Mouse (Mus musculus) subcutaneous adipose tissue, adult 2 months (tissue): ENCODE results near the gene Aspa. TPM values are rescaled to one million over a fixed set of nuclear protein-coding genes. Genes with fewer than 3 reads are reported as not detected.

Experiments used
- polyA plus RNA-seq: library from polyadenylated mRNA; depleted of rRNA; stranded (reverse); fragments of >200 nt; gene quantifications from 2 replicates; pipeline ENCODE4 v1.2.3, GENCODE M21; 2012; ENCODE audit warnings: low replicate concordance; rRNA removed

The Aspa gene
- 11.1 and 23.5 TPM in 2 replicates for polyA plus RNA-seq

DNA sequence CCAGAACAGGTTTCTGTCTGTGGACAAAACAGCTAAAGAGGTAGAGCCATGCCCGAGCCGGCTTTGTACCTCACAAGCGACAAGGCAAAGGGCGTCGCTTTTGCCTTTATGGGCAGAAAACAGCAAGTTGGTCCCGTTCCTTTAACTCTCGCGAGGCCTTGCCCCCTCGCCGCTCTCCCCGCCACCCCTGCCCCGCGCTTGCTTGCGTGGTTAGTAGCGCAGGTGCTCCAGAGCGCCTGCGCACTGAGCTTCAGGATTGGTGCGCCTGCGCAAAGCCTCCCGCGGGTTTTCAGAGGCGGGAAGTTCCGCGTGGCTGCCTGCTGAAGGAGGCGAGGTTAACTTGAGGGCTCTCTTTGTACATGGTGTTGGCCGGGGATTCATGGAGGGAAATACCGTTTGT is at the start of gene Aspa, which contains the start of the genes Gm49340 and Spata22:
Gene Aspa (minus strand): TSS at position 155 of the 400 bp plus-strand sequence.
Gene Gm49340 (plus strand): TSS at position 300 of the 400 bp plus-strand sequence.
Gene Spata22 (plus strand): TSS at position 300 of the 400 bp plus-strand sequence.

GRCm38 (mm10) chr11:73370946-73371345 is 41.5 kb upstream of the Aspa start, which contains the start of gene Olfr376:
TSS of gene Olfr376 (plus strand) at chr11:73371246.

DNA sequence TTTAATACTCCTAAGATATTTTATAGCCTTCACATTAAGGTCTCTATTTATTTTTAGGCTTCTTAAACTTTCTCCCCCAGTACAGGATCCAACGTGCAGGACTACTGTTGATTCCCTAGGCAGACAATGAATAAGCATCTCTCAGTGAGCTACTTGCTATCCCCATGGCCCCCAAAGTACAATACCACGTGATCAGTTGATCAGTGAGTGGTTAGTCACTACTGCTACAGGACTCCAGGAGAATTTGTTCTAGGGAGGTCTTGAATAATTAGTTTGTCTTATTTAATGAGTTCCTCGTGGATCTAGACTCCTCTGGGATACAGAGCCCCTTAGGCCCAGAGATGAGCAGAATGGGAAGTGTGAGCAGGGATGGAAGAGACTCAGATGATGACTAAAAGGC is 21.1 kb upstream of the Aspa start, which contains the start of gene Olfr20:
Gene Olfr20 (plus strand): TSS at position 301 of the 400 bp plus-strand sequence.

DNA sequence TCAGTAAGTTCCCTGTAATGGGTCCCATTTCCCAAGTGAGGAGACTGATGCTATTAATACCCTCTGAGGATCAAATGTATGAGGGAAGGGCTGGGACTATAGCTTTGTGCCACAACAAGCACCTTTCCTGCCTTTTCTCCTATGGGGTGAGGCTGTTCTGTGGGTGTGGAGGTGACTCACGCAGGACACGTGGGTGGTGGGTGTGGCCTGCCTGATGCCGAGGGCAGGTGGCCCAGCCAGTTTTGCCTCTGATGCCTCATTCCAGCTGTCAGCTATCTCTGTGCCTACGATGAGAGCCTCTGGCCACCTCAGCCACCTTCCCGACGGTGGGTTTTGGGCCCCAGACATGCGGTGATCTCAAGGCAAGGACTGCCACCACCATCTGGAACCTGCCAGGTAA is 62.1 kb downstream of the Aspa start, which contains the start of gene Trpv3:
Gene Trpv3 (plus strand): TSS at position 122 of the 400 bp plus-strand sequence.

Other genes with a start within 250 kb of the Aspa start
- gene Itgae, start 239.0 kb downstream of the Aspa start, polyA plus RNA-seq: 2.6 and 2.8 TPM in 2 replicates
- gene Haspin, start 191.3 kb downstream of the Aspa start, polyA plus RNA-seq: 0.26 and 1.9 TPM in 2 replicates
- gene P2rx5, start 169.2 kb downstream of the Aspa start, polyA plus RNA-seq: 5.5 and 9.3 TPM in 2 replicates
- gene Emc6, start 152.6 kb downstream of the Aspa start, polyA plus RNA-seq: 74.8 and 94.3 TPM in 2 replicates
- gene Tax1bp3, start 152.5 kb downstream of the Aspa start, polyA plus RNA-seq: 127 and 170 TPM in 2 replicates
- gene Ctns, start 130.6 kb downstream of the Aspa start, polyA plus RNA-seq: 22.1 and 23.4 TPM in 2 replicates
- 9.3 and 15.2 TPM in 2 replicates for gene Shpk, start 130.1 kb downstream of the Aspa start, polyA plus RNA-seq
- 2.9 and 6.3 TPM in 2 replicates for gene Trpv1, start 95.3 kb downstream of the Aspa start, polyA plus RNA-seq
- 0.21 and 0.26 TPM in 2 replicates for gene Trpv3, start 62.2 kb downstream of the Aspa start, polyA plus RNA-seq
- gene Gm49340, start 145 bp upstream of the Aspa start, polyA plus RNA-seq: 0.06 TPM in 1 of 2 replicates, not detected in the other
- 0.33 and 0.34 TPM in 2 replicates for gene Spata22, start 145 bp upstream of the Aspa start, polyA plus RNA-seq
- gene Olfr20, start 21.2 kb upstream of the Aspa start, polyA plus RNA-seq: 0.46 and 0.77 TPM in 2 replicates
- gene Olfr376, start 41.6 kb upstream of the Aspa start, polyA plus RNA-seq: not detected in 2 replicates
- gene Olfr1, start 70.0 kb upstream of the Aspa start, polyA plus RNA-seq: not detected in 2 replicates
- not detected in 2 replicates for gene Olfr378, start 98.9 kb upstream of the Aspa start, polyA plus RNA-seq
- not detected in 2 replicates for gene Olfr380, start 127.9 kb upstream of the Aspa start, polyA plus RNA-seq
- gene Olfr381, start 162.0 kb upstream of the Aspa start, polyA plus RNA-seq: not detected in 2 replicates
- not detected in 2 replicates for gene Olfr382, start 187.6 kb upstream of the Aspa start, polyA plus RNA-seq